Mouse (Mus musculus) heart, postnatal 4 days (tissue): ENCODE measurements around the gene Zdhhc19. TPM values are rescaled to one million over a fixed set of nuclear protein-coding genes. Genes with fewer than 3 reads are reported as not detected.
A peak's percentile ranks its signal among the peaks of the same experiment; 100 is the strongest.

Source experiments
- DNase-seq: peaks from one replicate; pipeline ENCODE4 v3.0.0; 2021
- total RNA-seq, 2 experiments: library from RNA; stranded (reverse); gene quantifications; 2 replicates each; pipeline ENCODE4 v1.2.3; 2021

The Zdhhc19 gene
- total RNA-seq, 2 experiments from 2014 or later, result 0.24 TPM; not detected in 1

GRCm38 (mm10) chr16:32516006-32516962 is 20.2 kb downstream of the Zdhhc19 start:
- no peak for DNase-seq

GRCm38 (mm10) chr16:32517785-32518481 is 21.9 kb downstream of the Zdhhc19 start:
- no peak for DNase-seq

GRCm38 (mm10) chr16:32519656-32520371 is 23.7 kb downstream of the Zdhhc19 start:
- DNase-seq, result no peak

- no peak for DNase-seq
These were observed 24.3 kb downstream of the Zdhhc19 start for GRCm38 (mm10) chr16:32520372-32520748.

- DNase-seq, result no peak
These were observed 26.6 kb downstream of the Zdhhc19 start for GRCm38 (mm10) chr16:32522578-32523194.

- DNase-seq, result peak; percentile 65
These were observed 27.6 kb downstream of the Zdhhc19 start for GRCm38 (mm10) chr16:32523462-32524243.

- DNase-seq, result peak; percentile 43
These were observed 28.2 kb downstream of the Zdhhc19 start for GRCm38 (mm10) chr16:32524244-32524615.

- DNase-seq, result no peak
These were observed 30.8 kb downstream of the Zdhhc19 start for GRCm38 (mm10) chr16:32526906-32527305.

- DNase-seq, result no peak
These were observed 37.1 kb downstream of the Zdhhc19 start for GRCm38 (mm10) chr16:32532878-32533826.

GRCm38 (mm10) chr16:32535157-32535751 is 39.2 kb downstream of the Zdhhc19 start:
- peak; percentile 25 for DNase-seq

- DNase-seq, result no peak
These were observed 42.0 kb downstream of the Zdhhc19 start for GRCm38 (mm10) chr16:32537867-32538660.

GRCm38 (mm10) chr16:32538761-32539255 is 42.7 kb downstream of the Zdhhc19 start:
- no peak for DNase-seq

- DNase-seq, result no peak
These were observed 45.5 kb downstream of the Zdhhc19 start for GRCm38 (mm10) chr16:32541338-32542179.

- no peak for DNase-seq
These were observed 47.4 kb downstream of the Zdhhc19 start for GRCm38 (mm10) chr16:32543422-32543821.

- no peak for DNase-seq
These were observed 51.3 kb downstream of the Zdhhc19 start for GRCm38 (mm10) chr16:32547156-32548068.

GRCm38 (mm10) chr16:32550084-32550483 is 54.0 kb downstream of the Zdhhc19 start:
- DNase-seq, result no peak

- no peak for DNase-seq
These were observed 54.4 kb downstream of the Zdhhc19 start for GRCm38 (mm10) chr16:32550487-32550886.
